Comparison of ENCODE assay signal across 8 mouse cellular contexts in genomic region chr3:141465104-141465705, GRCm38 (mm10). TPM values are rescaled to one million over a fixed set of nuclear protein-coding genes. Genes with fewer than 3 reads are reported as not detected.
DNase-seq lines count a peak whose midpoint lies in the region; ATAC-seq lines count a peak whose summit lies in the region.

TSS of gene Unc5c (plus strand) at chr3:141465216.

- DNase-seq in adrenal gland, postnatal 14 days = peak; percentile 73
- DNase-seq in gastrocnemius, postnatal 10 days = peak; percentile 45
- DNase-seq in left cerebral cortex, adult 8-10 months (ENCODE audit: low spot score in 2 of 2) = peak; percentile 74 to 75
- DNase-seq in lung, postnatal 36 days = peak; percentile 65
- DNase-seq in right cerebral cortex, adult 18-20 months = peak; percentile 85

- peak within 1 kb of the TSS; percentile 81 for H3K4me3 ChIP-seq in hindbrain, embryonic 15.5 days

- peak; percentile 55 for ATAC-seq in common myeloid progenitor, adult 5-6 weeks (replicated peaks; ENCODE audit: low read depth, poor library complexity, severe bottlenecking)
- peak; percentile 90 for ATAC-seq in hindbrain, embryonic 15.5 days (ENCODE audit: low FRiP score, low read depth)
- ATAC-seq in activated CD4-positive, CD25-positive, alpha-beta regulatory T cell, adult 4 months = no peak

- H3K27ac ChIP-seq in hindbrain, embryonic 15.5 days (replicated peaks) = peak within 1 kb of the TSS; percentile 97

- H3K4me1 ChIP-seq in hindbrain, embryonic 15.5 days (replicated peaks) = peaks cover 33% of the 10 kb centered on the region

- peak within 1 kb of the TSS; percentile 75 for H3K4me2 ChIP-seq in hindbrain, embryonic 15.5 days

- H3K27me3 ChIP-seq in hindbrain, embryonic 15.5 days = no peaks in the 10 kb centered on the region

- no peaks in the 10 kb centered on the region for H3K36me3 ChIP-seq in hindbrain, embryonic 15.5 days

- WGBS in hindbrain, embryonic 15.5 days = under 1% methylated on average over 50 of the region's 61 CpGs

- H3K9me3 ChIP-seq in hindbrain, embryonic 15.5 days = no peaks in the 10 kb centered on the region

- peak within 1 kb of the TSS; percentile 85 for H3K9ac ChIP-seq in hindbrain, embryonic 15.5 days

RNA-seq across cellular contexts. Expression of gene Unc5c, which starts in this region (rescaled TPM):
- total RNA-seq in adrenal gland, postnatal 14 days (2021) = 3.8 and 4.7 TPM in 2 replicates
- total RNA-seq in common myeloid progenitor, adult 5-6 weeks (2017) = not detected in 2 replicates
- total RNA-seq in gastrocnemius, postnatal 10 days (2021) = 1 to 10 TPM in 1 of 2 experiments, under 1 TPM in 1; 0.21 to 1.3 TPM
- 19.8 and 28.6 TPM in 2 replicates for polyA plus RNA-seq in hindbrain, embryonic 15.5 days (2015; fragmentation: Nextera tagmentation; extraction: Ambion mirVana)
- 10 to 100 TPM; 27.4 to 29.4 (median 28.6) TPM for total RNA-seq in left cerebral cortex, adult 8-10 months (2022)
- not detected for polyA plus RNA-seq in activated CD4-positive, CD25-positive, alpha-beta regulatory T cell, adult 4 months (2017; shearing (Covaris generic))

Comparison
In these comparisons a context has a peak if more than half of its experiments do, and no peak if none do; other contexts are left out.
1. RNA of gene Unc5c (polyA plus RNA-seq): 19.8 to 28.6 TPM in hindbrain, embryonic 15.5 days; not detected in activated CD4-positive, CD25-positive, alpha-beta regulatory T cell, adult 4 months; every median in the first group is over 10 times any median in the second.
2. Peak in ATAC-seq in common myeloid progenitor, adult 5-6 weeks; RNA of the gene not detected or under 1 TPM.
3. Peak in every context shown above with its lines, with median percentiles within 50 percentile points of each other: DNase-seq.